Mouse (Mus musculus) monocyte, adult 2 months (primary cell): ENCODE measurements around the gene Pbx3.

ENCODE experiments used
- DNase-seq, 2 experiments: peaks; one replicate each; pipeline ENCODE4 v3.0.0; 2022; ENCODE audit warnings: low spot score in 2 of 2, low read depth in 1 of 2

Pbx3 gene

GRCm38 (mm10) chr2:34148214-34148613 lies 224.7 kb downstream of the Pbx3 start:
- no peak for DNase-seq

GRCm38 (mm10) chr2:34147476-34147875 lies 225.5 kb downstream of the Pbx3 start:
- no peak for DNase-seq

- no peak for DNase-seq
Measured at GRCm38 (mm10) chr2:34147036-34147435, 225.9 kb downstream of the Pbx3 start.

DNA sequence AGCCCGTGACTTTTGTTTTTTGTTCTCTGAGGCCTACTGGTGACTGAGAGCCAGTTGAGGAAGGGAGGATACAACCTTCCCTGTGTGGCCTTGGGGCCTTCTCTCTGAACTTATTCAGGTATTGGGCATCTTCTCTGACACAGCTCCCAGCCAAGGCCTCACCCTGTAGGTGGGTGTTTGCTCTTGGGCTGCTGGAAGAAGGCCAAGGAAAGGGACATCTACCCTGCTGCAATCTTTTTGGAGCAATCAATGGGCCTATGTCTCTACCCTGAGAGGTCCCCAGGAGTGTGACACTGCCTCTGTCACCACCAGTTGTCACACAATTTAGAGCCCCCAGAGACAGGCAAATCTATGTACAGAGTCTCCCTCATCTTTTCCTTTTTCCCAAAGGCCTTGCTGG lies 226.5 kb downstream of the Pbx3 start:
- no peak for DNase-seq

DNA sequence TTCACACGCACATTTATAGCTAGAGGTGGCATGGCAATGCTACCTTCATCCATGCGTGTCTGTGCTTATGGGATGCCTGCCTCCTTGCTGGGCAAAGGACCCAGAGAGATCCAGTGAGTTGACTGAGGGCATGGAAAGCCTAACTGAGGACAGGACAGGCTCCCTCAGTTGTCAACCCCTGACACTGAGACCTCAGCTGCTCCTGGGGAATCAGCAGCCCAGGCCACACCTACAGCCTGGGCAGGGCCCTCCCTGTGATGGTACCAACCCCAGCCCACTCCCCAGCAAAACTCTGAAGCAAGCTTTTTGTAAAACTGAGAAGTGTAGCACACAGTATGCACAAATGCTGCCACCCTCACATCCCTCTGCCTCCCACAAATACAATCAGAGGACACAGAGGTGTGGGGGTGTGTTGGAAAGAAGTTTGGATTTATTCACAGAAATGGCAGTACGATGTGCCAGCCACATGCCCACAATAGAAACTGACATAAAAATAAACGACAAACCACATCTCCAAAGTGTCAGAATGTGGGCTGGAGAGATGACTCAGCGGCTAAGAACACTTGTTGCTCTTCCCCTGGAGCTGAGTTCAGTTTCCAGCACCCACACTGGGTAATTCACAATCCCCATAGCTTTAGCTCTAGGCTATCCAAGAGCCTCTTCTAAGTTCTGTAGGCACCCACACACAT lies 233.3 kb downstream of the Pbx3 start:
- DNase-seq, result no peak

- no peak for DNase-seq
Measured at GRCm38 (mm10) chr2:34135316-34135715, 237.6 kb downstream of the Pbx3 start.

DNA sequence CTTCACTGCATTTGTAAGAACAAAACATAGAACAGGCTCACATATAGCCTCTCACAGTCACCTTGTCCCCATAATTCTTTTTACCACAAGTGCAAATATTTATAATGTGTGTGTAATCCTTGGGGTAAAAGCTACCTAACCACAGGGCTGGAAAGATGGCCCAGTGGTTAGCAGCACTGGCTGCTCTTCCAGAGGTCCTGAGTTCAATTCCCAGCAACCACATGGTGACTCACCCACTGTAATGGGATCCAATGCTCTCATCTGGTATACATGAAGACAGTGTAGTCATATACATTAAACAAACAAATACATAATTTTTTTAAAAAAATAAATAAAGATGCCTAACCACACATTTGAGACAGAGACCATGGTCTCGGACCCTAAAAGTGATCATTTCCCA lies 240.2 kb downstream of the Pbx3 start:
- no peak for DNase-seq

DNA sequence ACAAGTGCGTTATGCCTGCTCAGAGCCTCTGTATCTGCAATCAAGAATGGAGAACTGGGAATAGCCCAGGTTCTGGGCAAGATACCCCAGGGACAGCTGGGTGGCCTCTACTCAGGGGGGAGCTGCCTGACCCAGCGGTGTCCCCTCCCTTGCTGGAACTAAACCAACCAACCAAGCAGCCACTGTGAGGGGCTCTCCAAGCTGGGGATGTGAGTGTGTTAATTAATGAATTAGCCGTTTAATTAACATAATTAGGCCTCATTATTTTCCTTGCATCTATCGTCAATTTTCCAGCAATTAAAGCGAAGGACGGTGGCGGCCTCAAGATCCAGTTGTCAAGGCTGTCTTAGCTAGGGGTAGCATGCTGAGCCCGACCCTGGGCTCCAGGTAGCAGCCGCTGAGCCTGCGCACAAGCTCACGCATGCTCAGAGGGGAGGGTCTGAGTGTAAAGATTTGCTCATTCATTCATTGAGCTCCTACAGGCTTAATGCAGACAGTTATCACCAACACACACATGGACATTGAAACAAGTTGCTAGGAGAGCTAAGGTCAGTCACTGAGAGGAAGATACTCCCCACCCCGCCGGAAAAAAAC lies 243.2 kb downstream of the Pbx3 start:
- no peak for DNase-seq

DNA sequence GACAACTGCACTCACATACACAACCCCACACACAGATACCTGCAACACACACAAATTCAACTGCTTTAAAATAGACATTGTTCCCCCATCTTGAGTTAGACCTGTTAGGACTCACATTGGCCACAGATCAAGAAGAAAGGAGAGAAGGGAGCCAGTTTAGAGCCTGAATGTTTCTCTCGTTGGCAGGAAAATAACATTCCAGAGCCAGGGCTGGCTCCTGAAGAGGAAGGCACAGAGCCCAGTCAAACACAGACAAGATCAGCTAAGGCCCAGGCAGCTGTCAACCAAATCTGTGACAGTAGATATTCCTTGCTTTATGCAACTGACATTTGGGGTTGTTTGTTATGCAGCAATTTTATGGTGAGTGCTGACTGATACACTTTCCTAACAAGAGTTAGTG lies 245.1 kb downstream of the Pbx3 start:
- no peak for DNase-seq

DNA sequence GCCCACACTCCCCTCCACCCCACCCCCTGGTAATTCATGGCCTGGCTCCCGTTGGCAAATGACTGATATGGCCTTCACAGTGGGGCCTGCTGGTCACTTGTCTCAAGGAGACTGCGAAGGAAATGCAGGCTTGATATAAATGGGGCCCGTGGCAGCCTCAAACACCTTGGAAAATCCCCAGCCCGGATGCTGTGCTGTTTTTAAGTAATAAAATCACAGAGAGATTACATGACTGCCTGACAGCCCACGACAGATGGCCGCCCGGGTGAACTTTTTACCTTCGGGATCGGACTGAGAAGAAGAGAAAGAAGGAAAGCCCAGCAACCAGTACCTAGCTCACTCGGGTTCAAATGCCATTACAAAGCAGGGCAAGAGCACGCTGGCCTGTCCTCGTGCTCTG lies 249.0 kb downstream of the Pbx3 start:
- no peak for DNase-seq
